Mouse (Mus musculus) urinary bladder, adult 2 months (tissue): ENCODE data around the gene H2-DMa. TPM values are rescaled to one million over a fixed set of nuclear protein-coding genes. Genes with fewer than 3 reads are reported as not detected.
"Not testable (repeated sequence)": the region's sequence is repeated elsewhere in the genome, so short reads cannot be mapped to it uniquely, and the experiment has no call there.

Source experiments
- DNase-seq: peaks from one replicate; pipeline ENCODE4 v3.0.0; 2022; ENCODE audit warnings: low spot score
- polyA plus RNA-seq: library from polyadenylated mRNA; depleted of rRNA; stranded (reverse); fragments of >200 nt; gene quantifications from 2 replicates; pipeline ENCODE4 v1.2.3, GENCODE M21; 2012

Gene H2-DMa
- polyA plus RNA-seq, 1 experiment = 30.0 TPM

DNA sequence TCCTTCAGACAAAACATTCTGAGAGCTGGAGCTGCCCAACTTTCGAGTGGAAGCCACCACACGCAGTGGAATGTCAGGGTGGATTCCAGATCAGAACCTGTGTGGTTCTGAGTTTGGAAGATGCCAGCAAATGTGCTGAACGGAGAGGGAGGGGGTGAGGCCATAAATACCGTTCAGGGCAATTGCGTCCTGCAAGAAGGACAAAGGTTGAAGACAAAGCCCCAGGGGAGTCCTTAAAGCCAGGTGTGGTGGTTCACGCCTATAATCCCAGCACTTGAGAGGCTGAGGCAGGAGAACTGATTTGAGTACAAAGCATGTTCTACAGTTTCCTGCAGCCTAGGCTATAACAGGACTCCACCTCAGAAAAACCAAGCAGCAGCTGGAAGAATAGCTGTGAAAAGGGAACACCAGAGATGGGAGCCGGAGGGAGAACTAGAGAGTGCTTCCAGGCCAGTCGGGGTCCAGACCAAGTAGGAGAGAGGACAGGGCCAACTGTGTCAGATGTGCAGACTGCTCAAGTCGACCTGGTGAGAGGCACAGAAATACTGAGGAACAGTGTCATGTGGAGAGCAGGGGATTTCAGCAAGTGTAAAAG is 7.6 kb downstream of the H2-DMa start:
- no peak for DNase-seq

DNA sequence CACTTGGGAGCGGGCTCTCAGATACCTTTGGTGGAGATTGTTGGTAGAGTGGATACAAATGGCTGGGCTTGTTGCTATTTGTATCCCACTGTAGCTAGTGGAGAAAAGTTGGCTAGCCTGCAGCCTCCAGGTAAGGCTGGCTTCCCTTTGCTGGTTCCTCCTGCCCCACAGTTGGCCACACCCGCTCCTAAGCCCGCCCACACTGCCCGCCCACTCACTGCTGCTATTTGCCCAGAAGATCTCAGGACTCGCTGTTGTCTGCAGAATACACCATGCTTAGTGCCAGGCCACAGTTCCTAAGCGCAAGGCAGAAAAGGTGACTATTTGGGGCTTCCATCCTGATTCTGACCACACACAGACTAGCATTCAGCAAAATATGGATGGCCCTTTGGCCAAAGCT is 8.1 kb downstream of the H2-DMa start:
- DNase-seq = no peak

DNA sequence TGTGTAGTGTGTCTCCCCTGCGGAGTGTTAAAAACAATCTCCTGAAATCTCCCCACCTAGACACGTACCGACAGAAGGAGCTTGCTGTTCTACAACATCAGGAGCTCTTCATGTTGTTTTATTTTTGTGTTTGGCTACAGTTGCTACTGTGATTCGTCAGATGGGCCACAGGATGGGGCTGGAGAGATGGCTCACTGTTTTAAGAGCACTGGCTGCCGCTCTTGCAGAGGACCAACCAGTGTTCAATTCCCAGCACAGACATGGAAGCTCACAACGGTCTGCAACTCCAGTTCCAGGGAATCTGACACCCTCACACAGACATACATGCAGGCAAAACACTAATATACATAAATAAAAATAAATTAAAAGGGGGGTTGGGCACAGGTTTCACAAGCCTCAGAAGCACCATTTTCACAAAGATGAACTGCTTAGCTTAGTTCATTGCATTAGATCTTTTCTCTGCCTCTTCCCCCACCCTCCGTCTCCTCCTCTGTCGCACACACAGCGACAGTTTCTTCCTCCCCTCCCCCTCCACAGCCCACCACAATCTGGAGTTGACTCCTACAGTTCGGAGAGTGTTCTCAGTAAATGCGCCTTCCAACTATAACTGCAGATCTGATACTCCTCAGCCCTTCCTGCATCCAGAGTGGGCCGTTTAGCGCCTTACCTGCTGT is 9.1 kb downstream of the H2-DMa start:
- DNase-seq = no peak

DNA sequence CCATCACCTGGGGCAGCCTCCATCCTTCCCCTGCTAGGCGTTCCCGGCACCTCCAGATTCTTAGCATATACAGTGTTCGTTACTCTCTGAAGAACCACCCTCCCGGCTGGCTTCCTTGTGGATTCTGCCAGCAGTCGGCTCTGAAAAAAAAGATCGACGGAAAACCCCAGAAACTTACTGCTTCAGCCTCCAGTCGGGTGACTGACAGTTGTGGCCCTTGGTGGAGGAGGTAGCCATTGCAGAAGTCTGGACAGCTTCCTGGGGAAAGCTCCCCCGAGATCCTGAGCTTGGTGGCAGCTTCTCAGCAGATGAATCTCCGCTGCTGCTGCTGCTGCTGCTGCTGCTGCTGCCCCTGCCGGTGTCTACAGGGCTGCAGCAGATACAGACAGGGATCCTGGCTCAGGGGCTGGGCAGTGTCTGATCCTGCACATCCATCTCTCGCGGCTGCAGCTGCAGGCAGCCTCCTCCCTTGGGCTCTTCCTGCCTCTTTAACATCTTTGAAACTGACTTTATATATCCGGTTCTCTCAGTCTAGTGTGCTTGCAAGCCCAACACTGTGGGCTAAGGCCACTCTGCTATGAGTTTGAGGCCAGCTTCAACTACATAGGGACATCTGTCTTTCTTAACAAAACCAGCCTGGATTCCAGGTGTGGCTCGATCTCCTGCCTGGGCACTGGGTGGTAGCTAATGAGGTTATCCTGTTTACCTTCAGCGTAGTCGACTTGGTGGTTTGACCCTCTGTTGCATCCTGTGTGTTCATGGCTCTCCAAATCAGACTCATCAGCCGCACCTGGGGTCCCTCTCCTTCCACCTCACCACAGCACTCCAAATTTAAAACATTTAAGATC is 9.8 kb downstream of the H2-DMa start:
- no peak for DNase-seq

DNA sequence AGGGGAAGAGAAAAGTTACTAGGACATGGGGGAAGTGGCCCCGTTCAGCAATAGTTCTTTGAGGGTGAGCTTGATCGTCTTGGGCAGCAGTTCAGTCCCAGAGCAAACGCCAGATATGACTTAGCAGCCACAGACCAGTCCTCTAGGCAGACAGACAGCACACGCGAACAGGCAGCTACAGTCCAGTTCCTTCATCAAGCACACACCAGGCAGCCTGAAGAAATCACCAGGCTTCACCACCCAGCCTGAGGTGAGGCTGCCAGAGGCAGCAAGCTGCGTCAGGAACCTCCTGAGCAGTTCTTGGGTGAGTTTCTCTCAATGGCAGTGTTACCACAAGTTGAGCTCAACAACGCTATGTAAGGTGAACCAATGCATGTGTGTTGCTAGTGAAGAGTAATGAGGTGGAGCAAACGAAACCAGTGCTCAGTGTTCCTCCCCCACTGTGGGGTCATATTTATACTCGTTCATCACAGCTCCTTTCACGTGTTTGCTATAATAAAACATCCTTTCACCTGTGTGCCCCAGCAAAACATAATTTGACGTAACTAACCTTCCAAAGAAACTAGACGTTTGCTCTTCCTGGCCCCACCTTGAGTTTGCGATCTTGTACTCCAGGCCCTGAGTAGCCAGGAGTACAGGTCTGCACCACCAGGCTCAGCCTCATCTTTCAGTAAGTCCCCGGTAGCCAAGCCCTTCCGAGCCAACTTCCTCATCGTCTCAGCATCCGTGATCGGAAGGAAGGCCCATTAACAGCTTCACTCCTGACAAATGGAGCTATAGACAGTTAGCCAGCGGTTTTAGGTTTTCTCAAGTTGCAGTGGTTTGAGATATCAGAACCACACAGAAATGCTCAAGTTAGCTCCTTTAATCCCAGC is 11.0 kb downstream of the H2-DMa start:
- no peak for DNase-seq

DNA sequence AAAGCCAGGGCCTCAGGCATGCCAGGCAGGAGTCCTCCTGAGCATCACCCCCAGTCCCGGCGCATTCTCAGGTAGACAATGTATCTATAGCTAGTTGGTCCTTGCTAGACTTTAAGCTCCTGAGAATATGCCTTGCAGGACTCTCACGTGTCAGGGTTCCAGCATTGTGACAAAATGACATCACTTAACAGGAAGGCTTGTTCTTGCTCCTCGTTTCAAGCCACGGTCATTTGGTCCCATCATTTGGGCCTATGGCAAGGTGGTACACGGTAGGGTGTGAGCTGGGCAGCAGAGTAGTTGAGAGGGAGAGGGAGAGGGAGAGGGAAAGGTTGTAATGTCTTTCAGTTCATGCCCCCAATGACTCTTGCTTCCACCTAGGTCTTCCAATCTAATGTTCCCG is 12.6 kb downstream of the H2-DMa start:
- DNase-seq = no peak

DNA sequence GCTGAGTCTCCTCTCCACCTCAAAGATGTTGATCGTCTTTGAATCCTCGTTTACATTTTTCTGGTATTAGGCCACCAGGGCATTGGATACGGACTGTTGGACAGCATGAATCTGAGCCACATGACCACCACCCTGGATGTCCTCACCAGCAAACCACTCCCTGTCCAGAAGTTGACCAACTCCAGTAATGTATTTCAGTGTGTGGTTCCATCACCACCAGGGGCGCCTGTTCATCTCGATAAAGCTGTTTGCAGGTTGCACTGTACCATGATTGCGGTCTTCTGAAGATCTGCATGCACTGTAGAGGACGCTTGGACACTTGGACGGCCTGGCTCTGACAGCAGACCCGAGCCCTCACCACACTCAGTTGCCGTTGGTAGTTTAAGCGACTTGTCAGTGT is 13.9 kb downstream of the H2-DMa start:
- no peak for DNase-seq

DNA sequence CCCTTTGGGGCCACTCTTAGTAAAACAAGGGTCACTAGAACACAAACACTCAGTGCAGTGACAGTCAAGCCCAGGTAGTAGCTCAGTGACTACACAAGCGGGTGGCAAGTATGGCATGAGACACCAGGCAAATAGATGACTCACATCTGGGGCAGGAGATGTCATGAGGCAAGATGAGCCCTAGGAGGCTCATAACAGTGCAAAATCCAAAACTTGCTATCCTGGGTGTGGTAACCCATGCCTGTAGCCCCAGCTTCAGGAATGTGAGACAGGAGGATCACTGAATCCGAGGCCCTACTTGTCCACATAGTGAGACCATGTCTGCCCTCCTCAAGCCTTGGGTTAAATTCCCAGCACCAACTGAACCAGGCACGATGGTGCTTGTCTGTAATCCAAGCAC is 15.1 kb downstream of the H2-DMa start:
- DNase-seq = no peak

DNA sequence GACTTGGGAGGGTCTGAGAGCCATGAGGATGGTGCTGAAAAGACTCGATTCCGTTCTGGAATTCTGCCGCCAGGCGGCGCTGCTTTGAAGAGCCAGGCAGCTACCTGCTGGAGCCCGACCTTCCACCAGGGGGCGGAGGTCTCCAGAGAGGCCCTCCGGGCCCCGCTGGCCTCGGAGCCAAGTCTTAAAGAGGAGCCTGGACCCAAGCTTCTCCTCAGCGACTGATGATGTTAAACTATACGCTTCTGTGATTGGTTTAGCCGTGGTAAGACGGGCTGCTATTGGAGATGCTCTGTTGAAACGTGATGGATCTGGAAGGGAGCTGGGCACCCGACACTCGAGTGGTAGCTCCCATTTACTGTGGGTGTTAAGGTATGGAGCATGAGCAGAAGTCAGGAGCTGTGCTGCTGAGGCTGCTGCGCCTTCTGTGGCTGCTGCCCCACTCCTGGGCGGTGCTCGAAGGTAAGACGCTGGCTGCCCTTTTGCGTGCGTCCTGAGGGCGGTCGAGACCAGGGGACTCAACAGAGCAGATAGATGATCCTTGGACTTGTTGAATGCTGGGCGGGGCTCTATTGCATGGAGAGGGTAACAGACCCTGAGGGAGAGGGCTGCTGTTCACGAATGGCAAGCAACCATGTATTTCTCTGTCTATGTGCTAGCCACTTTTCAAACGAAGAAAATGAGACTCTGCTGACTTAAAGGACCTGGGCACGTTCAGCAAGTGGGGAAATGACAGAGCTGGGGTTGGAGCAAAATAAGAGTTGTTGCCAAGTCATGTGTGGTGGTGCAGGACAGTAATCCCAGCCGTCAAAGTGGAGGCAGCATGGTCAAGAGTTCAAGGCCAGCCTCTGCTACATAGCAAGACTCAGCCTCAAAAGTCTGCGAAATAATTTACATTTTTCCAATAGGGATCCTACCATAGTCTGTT is 16.2 kb downstream of the H2-DMa start:
- peak; percentile 97 for DNase-seq

DNA sequence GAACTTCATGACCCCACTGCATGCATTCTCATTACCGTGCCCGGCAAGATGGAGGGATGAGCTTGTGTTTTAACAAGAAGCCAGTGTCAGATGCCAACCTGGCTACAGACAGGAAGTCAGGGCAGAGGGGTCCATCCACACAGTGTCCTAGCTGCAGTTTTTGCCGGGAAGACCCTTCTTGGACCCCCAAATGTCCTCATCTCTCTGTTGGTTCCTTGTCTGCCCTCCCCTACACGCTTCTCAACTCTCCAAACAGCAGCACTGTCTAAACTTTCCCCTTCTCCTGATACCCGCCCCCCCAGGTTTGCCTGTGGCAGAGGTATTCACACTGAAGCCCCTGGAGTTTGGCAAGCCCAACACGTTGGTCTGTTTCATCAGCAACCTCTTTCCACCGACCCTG is 18.3 kb downstream of the H2-DMa start:
- DNase-seq = no peak

DNA sequence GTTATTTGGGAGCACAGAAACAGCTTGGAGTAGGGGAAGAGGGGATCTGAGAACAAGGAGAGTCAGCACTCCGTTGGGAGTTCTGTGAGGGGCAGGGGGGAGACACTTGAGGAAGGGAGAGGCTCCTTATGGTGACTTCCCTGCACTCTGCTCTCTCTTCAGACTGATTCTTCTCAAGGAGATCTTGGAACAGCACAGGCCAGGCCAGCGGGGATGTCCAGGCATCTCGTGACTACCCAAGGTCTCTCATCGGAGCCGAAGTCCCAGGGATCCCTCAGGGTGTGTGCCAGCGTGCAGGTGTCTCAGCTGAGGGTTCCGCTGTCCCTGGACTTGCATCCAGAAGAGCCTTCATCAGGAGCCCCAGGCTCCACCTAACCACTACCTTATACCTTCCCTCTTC is 19.3 kb downstream of the H2-DMa start:
- DNase-seq = no peak

DNA sequence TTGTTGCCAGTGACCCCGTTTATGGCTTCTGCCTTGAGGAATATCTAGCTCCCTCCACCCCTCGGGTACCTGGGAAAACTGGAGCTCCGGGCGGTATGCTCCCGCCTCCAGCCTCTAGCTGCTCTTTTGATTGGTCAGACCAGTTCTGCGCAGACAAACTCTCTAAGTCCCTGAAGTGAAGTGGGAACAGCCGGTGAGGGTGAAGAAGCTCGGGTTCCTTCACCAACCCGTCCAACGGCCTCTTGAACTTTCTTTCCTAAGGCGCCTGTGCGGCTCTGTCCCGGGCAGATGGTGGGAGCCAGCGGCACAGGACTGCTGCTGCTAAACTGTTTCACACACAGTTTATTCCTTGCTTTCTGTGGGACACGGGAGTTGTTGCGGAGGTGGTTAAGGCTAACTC is 20.1 kb downstream of the H2-DMa start:
- no peak for DNase-seq

DNA sequence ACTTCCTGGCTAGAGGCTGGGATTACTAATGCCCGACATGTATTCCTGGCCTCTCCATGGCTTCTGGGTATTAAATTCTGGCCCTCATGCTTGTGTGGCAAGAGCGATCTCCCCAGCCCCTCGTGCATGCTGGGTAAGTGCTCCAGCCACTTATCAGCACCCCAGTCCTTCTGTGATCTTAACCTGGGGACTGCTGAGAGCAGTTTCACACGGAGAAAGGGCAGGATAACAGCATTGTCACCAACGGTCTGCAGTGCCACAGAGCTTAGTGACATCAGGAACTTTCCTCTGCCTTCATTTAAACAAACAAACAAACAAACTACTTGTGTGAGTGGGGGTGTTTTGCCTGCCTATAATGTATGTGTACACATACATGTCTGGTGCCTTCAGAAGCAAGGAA is 20.9 kb downstream of the H2-DMa start:
- no peak for DNase-seq

DNA sequence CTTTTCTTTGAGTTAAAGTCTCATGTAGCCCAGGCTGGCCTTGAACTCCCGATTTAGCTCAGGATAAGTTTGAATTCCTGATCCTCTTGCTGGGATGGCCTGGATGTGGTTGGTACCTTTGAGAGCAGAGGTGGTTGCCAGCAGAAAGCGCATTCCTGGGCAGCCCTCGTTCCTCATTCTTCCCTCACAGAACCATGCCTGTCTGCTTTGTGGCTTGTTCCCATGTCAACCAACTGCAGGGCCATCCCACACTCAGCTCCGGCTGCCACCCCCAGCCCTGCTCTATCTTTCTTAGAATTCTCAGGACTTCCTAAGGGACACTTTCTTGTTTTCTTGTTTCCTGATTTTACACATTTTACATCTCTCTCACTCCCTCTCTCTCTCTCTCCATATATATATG is 22.1 kb downstream of the H2-DMa start:
- no peak for DNase-seq

DNA sequence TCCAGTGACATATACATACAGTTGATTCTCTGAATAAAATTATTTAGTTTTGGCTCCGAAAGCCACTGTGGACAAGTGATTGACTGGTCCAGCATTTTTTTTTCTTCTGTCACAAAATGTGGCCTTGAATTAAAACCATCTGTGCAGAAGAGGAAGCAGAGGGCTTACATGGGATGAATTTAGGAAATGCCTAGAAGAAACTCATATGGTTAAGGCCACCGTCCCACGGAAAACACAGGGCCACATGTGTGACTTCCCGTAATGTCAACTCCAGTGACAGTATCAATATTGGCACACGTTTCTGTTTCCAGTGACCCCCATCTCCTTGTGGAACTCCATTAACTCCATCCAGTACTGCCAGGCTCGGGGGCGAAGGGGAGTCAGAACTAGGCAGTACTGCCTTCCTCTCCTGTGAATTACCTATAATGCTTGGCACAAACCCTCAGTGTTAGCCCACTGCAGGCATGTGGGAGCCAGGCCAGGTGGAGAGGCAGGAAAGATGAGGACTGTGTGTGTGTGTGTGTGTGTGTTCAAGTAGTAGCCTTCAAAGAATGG is 23.2 kb downstream of the H2-DMa start:
- no peak for DNase-seq

DNA sequence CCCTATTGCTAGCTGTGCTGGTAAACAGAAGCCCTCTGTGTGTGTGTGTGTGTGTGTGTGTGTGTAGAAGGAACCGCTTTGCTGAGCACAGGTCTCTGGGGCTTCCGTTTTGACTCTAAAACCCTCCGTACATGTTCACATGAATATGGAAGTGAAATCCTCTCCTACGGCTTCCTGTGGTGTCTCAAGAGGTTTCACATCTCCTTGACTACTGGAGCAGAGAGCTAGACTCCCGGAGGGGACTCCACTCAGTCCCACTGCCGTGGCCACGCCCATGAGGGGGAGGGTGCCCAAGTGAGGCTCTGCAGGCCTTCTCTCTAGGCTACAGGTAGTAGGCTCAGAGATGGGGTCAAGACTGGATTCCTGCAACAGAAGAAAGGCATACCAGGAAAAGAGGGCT is 23.7 kb downstream of the H2-DMa start, which contains the start of gene H2-DMb2:
Gene H2-DMb2 (plus strand): TSS at position 275 of the 400 bp plus-strand sequence.
- DNase-seq = no peak

DNA sequence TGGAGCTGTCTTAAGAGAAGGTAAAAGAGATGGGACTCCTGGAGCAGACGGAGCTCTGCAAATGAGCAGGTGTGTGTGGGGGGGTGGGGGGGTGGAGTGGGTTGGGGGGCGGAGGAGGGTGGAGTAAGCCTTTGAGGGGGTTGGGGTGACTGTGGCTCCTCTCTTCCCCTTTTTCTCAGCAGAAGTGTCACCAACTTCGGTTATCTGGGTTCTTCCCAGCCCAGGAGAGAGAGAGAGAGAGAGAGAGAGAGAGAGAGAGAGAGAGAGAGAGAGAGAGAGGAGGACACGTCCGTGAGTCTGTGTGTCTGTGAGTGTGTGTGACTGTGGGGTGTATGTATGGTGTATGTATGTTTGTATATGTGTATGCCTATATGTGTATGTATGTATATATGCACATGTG is 24.1 kb downstream of the H2-DMa start:
- no peak for DNase-seq

DNA sequence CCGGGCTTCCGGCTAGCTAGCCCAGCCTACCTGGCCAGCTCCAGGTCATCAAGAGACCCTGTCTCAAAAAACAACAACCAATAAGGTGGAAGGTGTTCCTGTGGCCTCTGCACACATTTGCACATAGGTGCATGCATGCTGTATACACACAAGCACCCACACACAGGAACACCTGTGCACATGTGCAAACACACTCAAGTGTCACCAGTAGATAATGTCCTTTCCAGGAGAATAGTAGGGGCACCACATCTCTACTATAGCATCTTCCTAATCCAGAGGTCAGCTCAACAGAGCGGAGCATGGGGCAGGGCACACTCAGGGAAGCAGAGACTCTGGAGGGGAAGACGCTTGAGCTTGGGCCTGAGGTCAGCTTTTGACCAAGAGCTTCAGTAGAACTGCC is 24.9 kb downstream of the H2-DMa start:
- DNase-seq = not testable (repeated sequence)

DNA sequence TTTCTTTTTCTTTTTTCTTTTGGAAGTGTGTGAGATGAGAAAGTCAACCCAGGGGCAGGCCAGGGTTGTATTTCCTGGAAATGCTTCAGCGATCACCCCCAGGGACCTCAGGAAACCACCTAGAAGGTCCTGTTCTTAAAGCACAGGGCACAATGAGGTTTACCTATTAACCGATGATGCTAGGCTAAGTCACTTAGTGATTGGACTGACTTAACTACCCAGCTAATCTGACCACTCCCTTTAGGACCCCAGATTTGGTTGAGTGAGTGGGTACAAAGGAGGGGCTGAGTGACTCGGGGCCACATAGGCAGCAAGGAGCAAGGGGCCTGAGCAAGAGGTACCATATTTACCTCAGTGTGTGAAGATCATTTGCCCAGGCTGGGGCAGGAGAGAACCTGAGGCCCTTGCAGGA is 25.6 kb downstream of the H2-DMa start:
- DNase-seq = no peak

DNA sequence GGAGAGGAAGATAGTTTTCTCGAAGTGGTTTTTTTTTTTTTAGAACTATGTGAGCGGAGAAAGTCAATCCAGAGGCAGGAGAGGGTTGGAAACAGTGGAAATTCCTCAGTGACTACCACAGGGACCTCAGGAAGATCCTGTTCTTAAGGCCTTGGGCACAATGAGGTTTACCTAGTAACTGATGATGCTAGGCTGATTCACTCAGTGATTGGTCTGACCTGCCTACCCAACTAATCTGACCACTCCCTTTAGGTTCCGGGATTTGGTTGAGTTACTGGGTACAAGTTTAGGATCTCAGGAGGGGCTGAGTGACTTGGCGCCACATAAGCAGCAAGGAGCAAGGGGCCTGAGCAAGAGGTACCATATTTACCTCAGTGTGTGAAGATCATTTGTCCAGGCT is 33.6 kb downstream of the H2-DMa start, which contains the start of gene H2-DMb1:
Gene H2-DMb1 (plus strand): TSS at position 150 of the 400 bp plus-strand sequence.
- no peak for DNase-seq
